8 mouse cellular contexts compared by ENCODE assay signal in the genomic region with DNA sequence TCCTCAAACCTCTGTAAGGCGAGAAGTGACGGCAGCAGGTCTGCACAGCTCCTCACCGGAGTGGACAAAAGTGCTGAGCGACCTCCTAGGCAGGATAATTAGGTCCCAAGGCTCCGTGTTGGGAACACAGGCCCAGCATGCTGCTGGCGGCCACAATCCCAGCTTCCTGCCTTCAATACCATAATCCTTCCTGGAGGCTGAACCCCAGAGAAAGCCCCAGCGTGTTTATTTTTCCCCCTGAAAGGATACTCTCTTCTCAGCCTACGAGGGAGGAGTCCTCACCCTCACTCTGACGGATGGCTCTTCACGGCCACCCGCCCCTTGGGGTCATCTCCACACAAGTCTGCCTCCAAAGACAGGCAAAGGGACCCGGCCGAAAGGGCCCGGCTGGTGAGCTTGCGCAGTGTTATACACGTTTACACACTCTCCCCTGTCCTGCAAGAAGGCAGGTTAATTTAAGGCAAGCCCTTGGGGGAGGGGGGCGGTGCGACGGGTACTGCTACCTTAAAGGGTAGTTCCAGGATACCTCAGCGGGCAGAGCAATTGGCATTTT.
DNase-seq lines count a peak whose midpoint lies in the region; ATAC-seq and TF ChIP-seq lines count a peak whose summit lies in the region.

No protein-coding gene starts in this region.

- no peak for TF ChIP-seq POLR2A in embryonic fibroblast, embryonic 13.5 days (IDR thresholded peaks at IDR 0.05; ENCODE audit: low read depth, low read length)

- DNase-seq in kidney, adult 18-20 months = peak; percentile 17
- no peak for DNase-seq in kidney, adult 9 months
- DNase-seq in midbrain, postnatal 0 days (ENCODE audit: low spot score) = no peak
- no peak for DNase-seq in ovary, postnatal 10 days (ENCODE audit: low spot score)
- no peak for DNase-seq in layer of hippocampus, postnatal 14 days (ENCODE audit: low spot score in 2 of 2)

- ATAC-seq in limb, embryonic 12.5 days (ENCODE audit: insufficient number of reproducible peaks, insufficient read depth, low FRiP score, low TSS enrichment, low read depth) = 0 out of 2 replicates have a peak, but pooled peaks have one; percentile 21
- no peak for ATAC-seq in midbrain, postnatal 0 days (ENCODE audit: low FRiP score)
- no peak for ATAC-seq in activated CD4-positive, CD25-positive, alpha-beta regulatory T cell, adult 4 months

- H3K9ac ChIP-seq in limb, embryonic 12.5 days (replicated peaks) = peak overlapping the region; percentile 95
- 0 out of 2 replicates have a peak overlapping the region, but pooled peaks have one; percentile 8 for H3K9ac ChIP-seq in midbrain, postnatal 0 days (replicated peaks; ENCODE audit: low read length, poor library complexity, severe bottlenecking)

- H3K9me3 ChIP-seq in limb, embryonic 12.5 days = no peaks in the 10 kb centered on the region
- H3K9me3 ChIP-seq in midbrain, postnatal 0 days (ENCODE audit: low read length) = no peaks in the 10 kb centered on the region

- peak overlapping the region; percentile 75 for H3K4me2 ChIP-seq in limb, embryonic 12.5 days
- H3K4me2 ChIP-seq in midbrain, postnatal 0 days (ENCODE audit: low read depth, low read length, poor library complexity, severe bottlenecking) = peak overlapping the region; percentile 98

- peaks cover 21% of the 10 kb centered on the region for H3K36me3 ChIP-seq in limb, embryonic 12.5 days
- no peaks in the 10 kb centered on the region for H3K36me3 ChIP-seq in midbrain, postnatal 0 days (ENCODE audit: insufficient read depth, low read length)

- WGBS in limb, embryonic 12.5 days = 1% methylated on average over 20 of the region's 20 CpGs
- 8% methylated on average over 20 of the region's 20 CpGs for WGBS in midbrain, postnatal 0 days

- H3K27me3 ChIP-seq in limb, embryonic 12.5 days = peaks cover 16% of the 10 kb centered on the region
- peaks cover 4% of the 10 kb centered on the region; the same call in 1 of the 2 replicates for H3K27me3 ChIP-seq in midbrain, postnatal 0 days (ENCODE audit: insufficient read depth, low read length)

- H3K4me1 ChIP-seq in embryonic fibroblast, embryonic 13.5 days (ENCODE audit: control insufficient read depth, insufficient read depth, low read length) = peaks cover 14% of the 10 kb centered on the region; the same call in 1 of the 2 replicates
- H3K4me1 ChIP-seq in limb, embryonic 12.5 days (replicated peaks) = peaks cover 63% of the 10 kb centered on the region
- no peaks in the 10 kb centered on the region; the same call in 1 of the 2 replicates for H3K4me1 ChIP-seq in midbrain, postnatal 0 days (ENCODE audit: insufficient read depth, low read length)

- no peak for TF ChIP-seq CTCF in embryonic fibroblast, embryonic 13.5 days (IDR thresholded peaks at IDR 0.05; ENCODE audit: borderline replicate concordance, insufficient read depth, low read length)
- no peak for TF ChIP-seq CTCF in midbrain, postnatal 0 days (IDR thresholded peaks at IDR 0.05)

- peak overlapping the region; percentile 92 for H3K4me3 ChIP-seq in embryonic fibroblast, embryonic 13.5 days (ENCODE audit: insufficient read depth, low read length)
- H3K4me3 ChIP-seq in limb, embryonic 12.5 days (replicated peaks) = peak overlapping the region; percentile 85
- peak overlapping the region; percentile 62 for H3K4me3 ChIP-seq in midbrain, postnatal 0 days (ENCODE audit: low read depth, low read length)

- peak overlapping the region; percentile 39 for H3K27ac ChIP-seq in embryonic fibroblast, embryonic 13.5 days (ENCODE audit: insufficient read depth, low read length)
- peak overlapping the region; percentile 96 for H3K27ac ChIP-seq in limb, embryonic 12.5 days
- H3K27ac ChIP-seq in midbrain, postnatal 0 days (ENCODE audit: low read depth, low read length) = no peak overlapping the region
